17 mouse cellular contexts compared by ENCODE assay signal in genomic region chr7:116425771-116426170, GRCm38 (mm10). TPM values are rescaled to one million over a fixed set of nuclear protein-coding genes. Genes with fewer than 3 reads are reported as not detected.
DNase-seq lines count a peak whose midpoint lies in the region; ATAC-seq lines count a peak whose summit lies in the region.
"Had no signal": no experiment of that assay in that cellular context is flagged by ENCODE, and none has a peak within 500 bp of the region (broad histone marks: within the 10 kb centered on the region; RNA-seq: fewer than 3 reads in every experiment).

No protein-coding gene starts in this region.

- no peak overlapping the region for H3K4me3 ChIP-seq in forebrain, embryonic 14.5 days (ENCODE audit: low read depth, low read length)
- no peak overlapping the region for H3K4me3 ChIP-seq in forebrain, embryonic 12.5 days (replicated peaks)
- H3K4me3 ChIP-seq in kidney, embryonic 15.5 days (replicated peaks): no peak overlapping the region
- H3K4me3 ChIP-seq in intestine, embryonic 16.5 days (ENCODE audit: low read length): no peak overlapping the region
- no peak overlapping the region for H3K4me3 ChIP-seq in stomach, embryonic 15.5 days (replicated peaks)
- H3K4me3 ChIP-seq in embryonic facial prominence, embryonic 10.5 days: no peak overlapping the region
- H3K4me3 ChIP-seq: heart, adult 2 months; limb, embryonic 13.5 days had no signal

- H3K27ac ChIP-seq in forebrain, embryonic 14.5 days (ENCODE audit: low read depth, low read length): no peak overlapping the region
- no peak overlapping the region for H3K27ac ChIP-seq in forebrain, embryonic 12.5 days
- no peak overlapping the region for H3K27ac ChIP-seq in kidney, embryonic 15.5 days
- peak overlapping the region; percentile 88 for H3K27ac ChIP-seq in intestine, embryonic 16.5 days (ENCODE audit: low read length)
- 0 out of 2 replicates have a peak overlapping the region, but pooled peaks have one; percentile 26 for H3K27ac ChIP-seq in stomach, embryonic 15.5 days
- no peak overlapping the region for H3K27ac ChIP-seq in embryonic facial prominence, embryonic 10.5 days (replicated peaks)
- H3K27ac ChIP-seq: heart, adult 2 months; limb, embryonic 13.5 days had no signal

- no peak for ATAC-seq in forebrain, embryonic 14.5 days
- ATAC-seq in forebrain, embryonic 12.5 days (ENCODE audit: low FRiP score): no peak
- no peak for ATAC-seq in kidney, embryonic 15.5 days (replicated peaks; ENCODE audit: low FRiP score)
- ATAC-seq in intestine, embryonic 16.5 days: peak; percentile 90
- no peak for ATAC-seq in stomach, embryonic 15.5 days (ENCODE audit: insufficient read depth, low FRiP score, low read depth)
- ATAC-seq: hindbrain, embryonic 16.5 days had no signal

- H3K36me3 ChIP-seq in forebrain, embryonic 14.5 days (ENCODE audit: control insufficient read depth, insufficient read depth, low read length): no peaks in the 10 kb centered on the region
- H3K36me3 ChIP-seq in forebrain, embryonic 12.5 days (replicated peaks): no peaks in the 10 kb centered on the region
- no peaks in the 10 kb centered on the region for H3K36me3 ChIP-seq in kidney, embryonic 15.5 days
- no peaks in the 10 kb centered on the region for H3K36me3 ChIP-seq in intestine, embryonic 16.5 days (ENCODE audit: control insufficient read depth, insufficient read depth, low read length)
- no peaks in the 10 kb centered on the region for H3K36me3 ChIP-seq in stomach, embryonic 15.5 days
- H3K36me3 ChIP-seq in embryonic facial prominence, embryonic 10.5 days (replicated peaks): peaks cover 6% of the 10 kb centered on the region; the same call in 1 of the 2 replicates
- H3K36me3 ChIP-seq: limb, embryonic 13.5 days had no signal

- 80% methylated on average over 6 of the region's 6 CpGs for WGBS in forebrain, embryonic 14.5 days
- 90% methylated on average over 6 of the region's 6 CpGs for WGBS in forebrain, embryonic 12.5 days
- WGBS in kidney, embryonic 15.5 days: 75% methylated on average over 6 of the region's 6 CpGs
- WGBS in intestine, embryonic 16.5 days: 68% methylated on average over 6 of the region's 6 CpGs
- WGBS in stomach, embryonic 15.5 days: 75% methylated on average over 6 of the region's 6 CpGs
- 92% methylated on average over 6 of the region's 6 CpGs for WGBS in embryonic facial prominence, embryonic 10.5 days

- H3K4me2 ChIP-seq in forebrain, embryonic 14.5 days (ENCODE audit: low read length): no peak overlapping the region
- H3K4me2 ChIP-seq in forebrain, embryonic 12.5 days: no peak overlapping the region
- no peak overlapping the region for H3K4me2 ChIP-seq in kidney, embryonic 15.5 days
- no peak overlapping the region for H3K4me2 ChIP-seq in intestine, embryonic 16.5 days (ENCODE audit: low read depth, low read length)
- no peak overlapping the region for H3K4me2 ChIP-seq in stomach, embryonic 15.5 days
- H3K4me2 ChIP-seq: limb, embryonic 13.5 days had no signal

- intact Hi-C loops in left cerebral cortex, postnatal 25 days (cut with DNase I): no loop called here

- 0 out of 2 replicates have a peak, but pooled peaks cover 3% of the 10 kb centered on the region for H3K4me1 ChIP-seq in forebrain, embryonic 14.5 days (ENCODE audit: control insufficient read depth, insufficient read depth, low read length)
- H3K4me1 ChIP-seq in forebrain, embryonic 12.5 days: no peaks in the 10 kb centered on the region
- no peaks in the 10 kb centered on the region for H3K4me1 ChIP-seq in kidney, embryonic 15.5 days
- peaks cover 9% of the 10 kb centered on the region; the same call in 1 of the 2 replicates for H3K4me1 ChIP-seq in intestine, embryonic 16.5 days (ENCODE audit: control insufficient read depth, insufficient read depth, low read length)
- H3K4me1 ChIP-seq in stomach, embryonic 15.5 days: no peaks in the 10 kb centered on the region
- H3K4me1 ChIP-seq in embryonic facial prominence, embryonic 10.5 days: no peaks in the 10 kb centered on the region
- H3K4me1 ChIP-seq: limb, embryonic 13.5 days had no signal

- no peaks in the 10 kb centered on the region for H3K27me3 ChIP-seq in forebrain, embryonic 14.5 days (replicated peaks; ENCODE audit: control insufficient read depth, insufficient read depth, low read length)
- H3K27me3 ChIP-seq in forebrain, embryonic 12.5 days: no peaks in the 10 kb centered on the region
- H3K27me3 ChIP-seq in kidney, embryonic 15.5 days: no peaks in the 10 kb centered on the region
- no peaks in the 10 kb centered on the region for H3K27me3 ChIP-seq in intestine, embryonic 16.5 days (replicated peaks; ENCODE audit: control insufficient read depth, insufficient read depth, low read length)
- no peaks in the 10 kb centered on the region for H3K27me3 ChIP-seq in stomach, embryonic 15.5 days (replicated peaks)
- H3K27me3 ChIP-seq in embryonic facial prominence, embryonic 10.5 days (replicated peaks; ENCODE audit: low read depth, poor library complexity, severe bottlenecking): no peaks in the 10 kb centered on the region
- H3K27me3 ChIP-seq: limb, embryonic 13.5 days had no signal

- H3K9me3 ChIP-seq in forebrain, embryonic 14.5 days (replicated peaks; ENCODE audit: control insufficient read depth, low read length): no peaks in the 10 kb centered on the region
- H3K9me3 ChIP-seq in forebrain, embryonic 12.5 days: no peaks in the 10 kb centered on the region
- H3K9me3 ChIP-seq in kidney, embryonic 15.5 days (replicated peaks): no peaks in the 10 kb centered on the region
- no peaks in the 10 kb centered on the region for H3K9me3 ChIP-seq in intestine, embryonic 16.5 days (ENCODE audit: control insufficient read depth, low read length)
- H3K9me3 ChIP-seq in stomach, embryonic 15.5 days: no peaks in the 10 kb centered on the region
- H3K9me3 ChIP-seq in embryonic facial prominence, embryonic 10.5 days: no peaks in the 10 kb centered on the region
- H3K9me3 ChIP-seq: limb, embryonic 13.5 days had no signal

- H3K9ac ChIP-seq in forebrain, embryonic 14.5 days (ENCODE audit: low read length): no peak overlapping the region
- no peak overlapping the region for H3K9ac ChIP-seq in forebrain, embryonic 12.5 days
- no peak overlapping the region for H3K9ac ChIP-seq in kidney, embryonic 15.5 days
- H3K9ac ChIP-seq in intestine, embryonic 16.5 days (ENCODE audit: low read depth, low read length): no peak overlapping the region
- H3K9ac ChIP-seq in stomach, embryonic 15.5 days: no peak overlapping the region
- H3K9ac ChIP-seq: limb, embryonic 13.5 days had no signal

- DNase-seq in forebrain, embryonic 14.5 days (ENCODE audit: low spot score): peak; percentile 27
- DNase-seq in kidney, adult 9 months: peak; percentile 62
- no peak for DNase-seq in embryonic facial prominence, embryonic 10.5 days (ENCODE audit: low spot score)
- no peak for DNase-seq in left cerebral cortex, postnatal 25 days (ENCODE audit: low spot score in 2 of 2)
- DNase-seq: adrenal gland, adult 8-10 months; cerebellum, postnatal 14 days; gastrocnemius, postnatal 10 days; heart, adult 2 months; heart, postnatal 36 days; lung, postnatal 4 days; thymus, postnatal 25 days had no signal

RNA-seq across cellular contexts. Expression of gene Pik3c2a, which starts 17.5 kb away (rescaled TPM):
- polyA plus RNA-seq in forebrain, embryonic 14.5 days (2014; fragmentation: Nextera tagmentation; extraction: Ambion mirVana): 11.7 and 16.3 TPM in 2 replicates
- polyA plus RNA-seq in forebrain, embryonic 12.5 days (2016; fragmentation: Nextera tagmentation; extraction: Ambion mirVana): 26.6 and 32.4 TPM in 2 replicates
- 30.5 and 33.1 TPM in 2 replicates for polyA plus RNA-seq in kidney, embryonic 15.5 days (2015; fragmentation: Nextera tagmentation; extraction: Ambion mirVana)
- polyA plus RNA-seq in intestine, embryonic 16.5 days (2015; fragmentation: Nextera tagmentation; extraction: Ambion mirVana): 22.7 and 23.2 TPM in 2 replicates
- 26.4 TPM in 2 replicates for polyA plus RNA-seq in stomach, embryonic 15.5 days (2015; fragmentation: Nextera tagmentation; extraction: Ambion mirVana)
- polyA plus RNA-seq in embryonic facial prominence, embryonic 10.5 days (2016; fragmentation: Nextera tagmentation; extraction: Ambion mirVana): 32.8 and 33.7 TPM in 2 replicates
- total RNA-seq in left cerebral cortex, postnatal 25 days (2021): 10 to 100 TPM; 22.3 to 27.9 TPM

Comparison
In these comparisons a context has a peak if more than half of its experiments do, and no peak if none do; other contexts are left out.
1. DNase-seq: peak in forebrain, embryonic 14.5 days (single experiment) and kidney, adult 9 months (single experiment); none in embryonic facial prominence, embryonic 10.5 days (single experiment) and left cerebral cortex, postnatal 25 days (0 of 2).
2. H3K27ac ChIP-seq: peak in intestine, embryonic 16.5 days (single experiment) and stomach, embryonic 15.5 days (single experiment); none in forebrain, embryonic 14.5 days (single experiment), forebrain, embryonic 12.5 days (single experiment), kidney, embryonic 15.5 days (single experiment) and embryonic facial prominence, embryonic 10.5 days (single experiment).